Mouse (Mus musculus) intestine, postnatal 0 days (tissue): ENCODE measurements around the gene Hic1. TPM values are rescaled to one million over a fixed set of nuclear protein-coding genes. Genes with fewer than 3 reads are reported as not detected.

Experiments used
- ATAC-seq: fragments of 200-750 bp; cut with Nextera tagmentation; 2 replicates; pipeline ENCODE4 v1.8.0; 2017; ENCODE audit warnings: mild to moderate bottlenecking, moderate TSS enrichment, moderate library complexity
- H3K27ac ChIP-seq: fragments of 300-500 bp; sonication (generic); 2 replicates; pipeline ENCODE4 v1.5.1; 2014; ENCODE audit warnings: mild to moderate bottlenecking, low read depth, low read length, moderate library complexity
- H3K27me3 ChIP-seq: fragments of 300-500 bp; sonication (generic); replicated peaks from 2 replicates; pipeline ENCODE4 v1.6.1; 2014; ENCODE audit warnings: low read length, mixed read lengths; ENCODE audit not compliant: control insufficient read depth, insufficient read depth
- H3K36me3 ChIP-seq: fragments of 300-500 bp; sonication (generic); 2 replicates; pipeline ENCODE4 v1.6.1; 2014; ENCODE audit warnings: mild to moderate bottlenecking, moderate library complexity; ENCODE audit not compliant: control insufficient read depth, insufficient read depth
- H3K4me1 ChIP-seq: fragments of 300-500 bp; sonication (generic); replicated peaks from 2 replicates; pipeline ENCODE4 v1.6.1; 2014; ENCODE audit warnings: antibody characterized with exemption, low read length, mixed read lengths; ENCODE audit not compliant: control insufficient read depth, insufficient read depth
- H3K4me2 ChIP-seq: fragments of 300-500 bp; sonication (generic); replicated peaks from 2 replicates; pipeline ENCODE4 v1.6.1; 2014; ENCODE audit warnings: low read depth, mild to moderate bottlenecking, moderate library complexity
- H3K4me3 ChIP-seq: fragments of 300-500 bp; sonication (generic); 2 replicates; pipeline ENCODE4 v1.5.1; 2014; ENCODE audit warnings: low read depth, low read length
- H3K9ac ChIP-seq: fragments of 300-500 bp; sonication (generic); 2 replicates; pipeline ENCODE4 v1.6.1; 2014; ENCODE audit warnings: mild to moderate bottlenecking, low read depth, low read length
- H3K9me3 ChIP-seq: fragments of 300-500 bp; sonication (generic); 2 replicates; pipeline ENCODE4 v1.6.1; 2016; ENCODE audit warnings: mixed run types; ENCODE audit not compliant: control insufficient read depth
- CTCF ChIP-seq: sonication (generic); IDR thresholded peaks from 2 replicates; pipeline ENCODE4 v1.5.1; 2016; ENCODE audit warnings: low read depth, mild to moderate bottlenecking, control low read depth, antibody characterized with exemption, moderate library complexity
- WGBS: fragments of 180-500 bp; shearing (Covaris S2); extraction: QIAGEN DNeasy Blood & Tissue Kit; methylation state at CpG from one replicate; pipeline ENCODE4 v1.1.7; 2014; 5-methylcytosine and 5-hydroxymethylcytosine counted together
- polyA plus RNA-seq: library from polyadenylated mRNA; unstranded; fragments of >200 nt; fragmentation: Nextera tagmentation; extraction: Ambion mirVana; gene quantifications from 2 replicates; pipeline ENCODE4 v1.2.1, GENCODE M21; 2015

Gene Hic1
- polyA plus RNA-seq, 1 experiment from 2014 or later: 8.8 TPM

- WGBS: 97% methylated on average over 12 of the region's 12 CpGs
- peaks cover 6% of the 10 kb centered on the region for H3K27me3 ChIP-seq
- TF ChIP-seq CTCF: no peak
- no peak overlapping the region for H3K4me2 ChIP-seq
- H3K9me3 ChIP-seq: no peaks in the 10 kb centered on the region
- H3K9ac ChIP-seq: no peak overlapping the region
- no peak for ATAC-seq
- no peaks in the 10 kb centered on the region; the same call in 1 of the 2 replicates for H3K4me1 ChIP-seq
- H3K27ac ChIP-seq: no peak overlapping the region
- no peak overlapping the region for H3K4me3 ChIP-seq
- no peaks in the 10 kb centered on the region for H3K36me3 ChIP-seq
Measured at GRCm38 (mm10) chr11:75200935-75201334, 31.6 kb upstream of the Hic1 start.

GRCm38 (mm10) chr11:75199951-75200350 lies 30.6 kb upstream of the Hic1 start:
- Histone ChIP-seq H3K4me1 (no peaks in the 10 kb centered on the region), H3K27me3 (peaks cover 15% of the 10 kb centered on the region), H3K4me2 (no peak overlapping the region), H3K9ac (no peak overlapping the region), H3K36me3 (no peaks in the 10 kb centered on the region), H3K4me3 (no peak overlapping the region), H3K9me3 (no peaks in the 10 kb centered on the region), H3K27ac (no peak overlapping the region)
- ATAC-seq: no peak
- TF ChIP-seq CTCF: no peak
- 63% methylated on average over 5 of the region's 5 CpGs for WGBS

GRCm38 (mm10) chr11:75198792-75199191 lies 29.5 kb upstream of the Hic1 start:
- 82% methylated on average over 4 of the region's 4 CpGs for WGBS
- Histone ChIP-seq H3K27me3 (peaks cover 27% of the 10 kb centered on the region), H3K4me1 (no peaks in the 10 kb centered on the region; the same call in 1 of the 2 replicates), H3K4me2 (no peak overlapping the region), H3K9me3 (no peaks in the 10 kb centered on the region), H3K36me3 (no peaks in the 10 kb centered on the region), H3K9ac (no peak overlapping the region), H3K27ac (no peak overlapping the region), H3K4me3 (no peak overlapping the region)
- no peak for ATAC-seq
- no peak for TF ChIP-seq CTCF

- Histone ChIP-seq H3K9me3 (no peaks in the 10 kb centered on the region), H3K36me3 (no peaks in the 10 kb centered on the region), H3K4me1 (peaks cover 4% of the 10 kb centered on the region; the same call in 1 of the 2 replicates), H3K9ac (no peak overlapping the region), H3K27me3 (peaks cover 29% of the 10 kb centered on the region), H3K4me2 (no peak overlapping the region), H3K4me3 (no peak overlapping the region), H3K27ac (no peak overlapping the region)
- 52% methylated on average over 7 of the region's 7 CpGs for WGBS
- no peak for ATAC-seq
- TF ChIP-seq CTCF: no peak
Measured at GRCm38 (mm10) chr11:75197956-75198355, 28.6 kb upstream of the Hic1 start.

- peaks cover 5% of the 10 kb centered on the region; the same call in 1 of the 2 replicates for H3K4me1 ChIP-seq
- no peaks in the 10 kb centered on the region for H3K36me3 ChIP-seq
- no peaks in the 10 kb centered on the region for H3K9me3 ChIP-seq
- peaks cover 29% of the 10 kb centered on the region for H3K27me3 ChIP-seq
- H3K4me2 ChIP-seq: no peak overlapping the region
- 68% methylated on average over 6 of the region's 6 CpGs for WGBS
- no peak overlapping the region for H3K4me3 ChIP-seq
- no peak overlapping the region for H3K27ac ChIP-seq
- TF ChIP-seq CTCF: no peak
- H3K9ac ChIP-seq: no peak overlapping the region
- no peak for ATAC-seq
Measured at GRCm38 (mm10) chr11:75196131-75196530, 26.8 kb upstream of the Hic1 start.

- peaks cover 29% of the 10 kb centered on the region for H3K27me3 ChIP-seq
- TF ChIP-seq CTCF: peak; percentile 46
- no peaks in the 10 kb centered on the region for H3K9me3 ChIP-seq
- ATAC-seq: no peak
- H3K4me3 ChIP-seq: peak overlapping the region; percentile 61
- no peak overlapping the region for H3K27ac ChIP-seq
- 3% methylated on average over 39 of the region's 39 CpGs for WGBS
- H3K9ac ChIP-seq: peak overlapping the region; percentile 11; the same call in 1 of the 2 replicates
- H3K4me2 ChIP-seq: peak overlapping the region; percentile 95
- no peaks in the 10 kb centered on the region for H3K36me3 ChIP-seq
- peaks cover 5% of the 10 kb centered on the region; the same call in 1 of the 2 replicates for H3K4me1 ChIP-seq
Measured at GRCm38 (mm10) chr11:75194850-75195461, 25.6 kb upstream of the Hic1 start.
